Mouse (Mus musculus) intestine, embryonic 16.5 days (tissue): ENCODE data around the gene Tmem100. TPM values are rescaled to one million over a fixed set of nuclear protein-coding genes. Genes with fewer than 3 reads are reported as not detected.

Source experiments
- ATAC-seq: fragments of 200-750 bp; cut with Nextera tagmentation; 2 replicates; pipeline ENCODE4 v1.8.0; 2017; ENCODE audit warnings: moderate TSS enrichment, moderate library complexity
- H3K27ac ChIP-seq: fragments of 300-500 bp; sonication (generic); 2 replicates; pipeline ENCODE4 v1.5.1; 2014; ENCODE audit warnings: mild to moderate bottlenecking, low read length
- H3K27me3 ChIP-seq: fragments of 300-500 bp; sonication (generic); replicated peaks from 2 replicates; pipeline ENCODE4 v1.6.1; 2014; ENCODE audit warnings: low read length, control low read depth, mixed read lengths; ENCODE audit not compliant: control insufficient read depth, insufficient read depth
- H3K36me3 ChIP-seq: fragments of 300-500 bp; sonication (generic); 2 replicates; pipeline ENCODE4 v1.6.1; 2014; ENCODE audit warnings: low read length, control low read depth; ENCODE audit not compliant: control insufficient read depth, insufficient read depth
- H3K4me1 ChIP-seq: fragments of 300-500 bp; sonication (generic); 2 replicates; pipeline ENCODE4 v1.6.1; 2014; ENCODE audit warnings: low read length, control low read depth, mixed read lengths; ENCODE audit not compliant: control insufficient read depth, insufficient read depth
- H3K4me2 ChIP-seq: fragments of 300-500 bp; sonication (generic); 2 replicates; pipeline ENCODE4 v1.6.1; 2014; ENCODE audit warnings: low read depth, low read length, control low read depth
- H3K4me3 ChIP-seq: fragments of 300-500 bp; sonication (generic); 2 replicates; pipeline ENCODE4 v1.5.1; 2014; ENCODE audit warnings: mild to moderate bottlenecking, low read length
- H3K9ac ChIP-seq: fragments of 300-500 bp; sonication (generic); 2 replicates; pipeline ENCODE4 v1.6.1; 2014; ENCODE audit warnings: low read depth, low read length
- H3K9me3 ChIP-seq: fragments of 300-500 bp; sonication (generic); 2 replicates; pipeline ENCODE4 v1.6.1; 2016; ENCODE audit warnings: low read length, control low read depth; ENCODE audit not compliant: control insufficient read depth
- WGBS: fragments of 180-500 bp; shearing (Covaris S2); extraction: QIAGEN DNeasy Blood & Tissue Kit; methylation state at CpG from one replicate; pipeline ENCODE4 v1.1.7; 2014; 5-methylcytosine and 5-hydroxymethylcytosine counted together
- polyA plus RNA-seq: library from polyadenylated mRNA; unstranded; fragments of >200 nt; fragmentation: Nextera tagmentation; extraction: Ambion mirVana; gene quantifications from 2 replicates; pipeline ENCODE4 v1.2.1, GENCODE M21; 2015

The Tmem100 gene
- polyA plus RNA-seq, 1 experiment from 2014 or later: 13.1 TPM

DNA sequence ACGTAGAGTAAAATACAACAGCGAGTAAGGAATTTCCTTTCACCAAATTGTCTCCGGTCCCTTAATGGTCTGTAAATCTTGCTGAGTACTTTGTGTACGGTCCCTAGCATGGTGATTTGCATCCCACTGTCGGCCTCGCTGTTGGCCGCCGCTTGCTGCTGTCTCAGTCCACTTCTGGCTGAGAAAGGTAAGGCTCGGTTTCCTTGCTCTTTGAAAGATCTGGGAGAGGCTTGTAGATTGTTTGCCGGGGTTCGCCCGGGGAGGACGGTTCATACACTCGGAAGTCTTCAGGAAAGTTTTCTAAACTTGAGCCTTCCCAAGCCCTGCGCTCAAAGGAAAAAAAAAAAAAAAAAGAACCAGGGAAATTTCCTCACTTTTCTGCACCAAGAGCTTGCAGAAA, 409 bp downstream of the Tmem100 start:
- no peak for ATAC-seq
- Histone ChIP-seq H3K9ac (peak overlapping the region; percentile 41), H3K36me3 (no peaks in the 10 kb centered on the region), H3K9me3 (no peaks in the 10 kb centered on the region), H3K27ac (no peak overlapping the region), H3K4me1 (peaks cover 9% of the 10 kb centered on the region), H3K27me3 (peaks cover 8% of the 10 kb centered on the region; the same call in 1 of the 2 replicates), H3K4me3 (peak overlapping the region; percentile 43), H3K4me2 (peak overlapping the region; percentile 51)
- under 1% methylated on average over 15 of the region's 15 CpGs for WGBS

DNA sequence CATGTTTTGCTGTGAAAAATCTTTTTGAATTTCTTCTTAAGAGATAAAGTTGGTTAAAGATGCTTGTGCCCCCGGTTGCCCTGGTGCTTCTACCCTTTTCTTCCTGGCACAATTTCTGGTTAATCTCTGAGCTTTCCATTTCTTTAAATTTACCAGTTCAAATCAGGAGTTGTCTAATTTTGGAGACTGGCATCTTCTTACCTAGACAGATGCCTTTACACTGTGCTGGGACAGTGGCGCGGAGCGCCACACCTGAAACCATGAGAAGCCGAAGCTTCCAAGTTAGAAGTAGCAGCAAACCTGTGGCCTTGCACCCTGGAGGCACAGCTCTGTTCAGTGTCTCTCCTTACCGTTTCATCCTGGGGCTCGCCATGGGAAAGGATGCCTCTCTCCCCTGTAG, 928 bp downstream of the Tmem100 start:
- peaks cover 8% of the 10 kb centered on the region; the same call in 1 of the 2 replicates for H3K27me3 ChIP-seq
- no peak for ATAC-seq
- no peaks in the 10 kb centered on the region for H3K36me3 ChIP-seq
- peak overlapping the region; percentile 43 for H3K4me3 ChIP-seq
- peaks cover 9% of the 10 kb centered on the region for H3K4me1 ChIP-seq
- peak overlapping the region; percentile 51 for H3K4me2 ChIP-seq
- no peak overlapping the region for H3K27ac ChIP-seq
- 33% methylated on average over 7 of the region's 7 CpGs for WGBS
- no peaks in the 10 kb centered on the region for H3K9me3 ChIP-seq
- H3K9ac ChIP-seq: peak overlapping the region; percentile 41

DNA sequence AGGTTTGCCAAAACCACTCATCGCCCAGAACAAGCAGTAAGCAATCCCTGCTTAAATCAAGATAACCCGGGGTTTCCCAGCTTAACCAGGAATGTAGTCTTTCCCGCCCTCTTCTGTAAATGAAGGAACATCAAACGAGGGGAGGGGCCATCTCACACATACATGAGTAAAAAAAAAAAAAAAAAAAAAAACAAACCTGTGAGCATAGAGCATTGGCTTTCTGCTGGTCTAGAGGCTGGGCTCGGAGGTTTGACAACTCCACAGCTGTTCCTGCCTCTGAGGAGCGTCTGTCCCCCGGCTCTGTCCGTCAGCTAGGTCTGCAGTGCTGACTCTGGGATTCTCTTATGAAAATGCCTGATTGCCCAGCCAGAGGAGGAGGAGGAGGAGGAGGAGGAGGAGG, 2.7 kb downstream of the Tmem100 start:
- peak overlapping the region; percentile 29 for H3K4me3 ChIP-seq
- peak overlapping the region; percentile 51 for H3K4me2 ChIP-seq
- peaks cover 9% of the 10 kb centered on the region for H3K4me1 ChIP-seq
- no peaks in the 10 kb centered on the region for H3K9me3 ChIP-seq
- peak overlapping the region; percentile 27; the same call in 1 of the 2 replicates for H3K9ac ChIP-seq
- no peak overlapping the region for H3K27ac ChIP-seq
- H3K27me3 ChIP-seq: peaks cover 8% of the 10 kb centered on the region; the same call in 1 of the 2 replicates
- 12% methylated on average over 8 of the region's 8 CpGs for WGBS
- ATAC-seq: no peak
- H3K36me3 ChIP-seq: 0 out of 2 replicates have a peak, but pooled peaks cover 3% of the 10 kb centered on the region

DNA sequence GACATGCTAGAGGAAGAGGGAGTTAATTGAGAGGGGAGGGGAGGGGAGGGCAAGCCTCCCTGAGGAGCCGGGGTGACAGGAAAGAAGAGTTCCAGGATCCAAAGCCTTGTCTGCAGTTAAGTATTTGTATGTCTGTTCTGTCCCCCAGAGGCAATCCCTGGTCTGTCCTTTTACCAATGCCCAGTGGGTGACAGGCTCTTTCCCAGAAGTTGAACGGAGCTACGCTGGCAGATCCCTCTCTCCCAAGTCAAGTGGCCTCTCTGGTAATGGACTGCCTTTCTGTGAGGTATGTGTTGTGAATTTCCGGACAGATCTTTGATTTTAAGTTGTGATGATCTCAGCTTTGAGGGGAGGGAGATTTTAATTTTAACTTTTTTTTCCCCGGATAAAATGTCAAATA, 3.3 kb downstream of the Tmem100 start:
- WGBS: 33% methylated on average over 5 of the region's 5 CpGs

DNA sequence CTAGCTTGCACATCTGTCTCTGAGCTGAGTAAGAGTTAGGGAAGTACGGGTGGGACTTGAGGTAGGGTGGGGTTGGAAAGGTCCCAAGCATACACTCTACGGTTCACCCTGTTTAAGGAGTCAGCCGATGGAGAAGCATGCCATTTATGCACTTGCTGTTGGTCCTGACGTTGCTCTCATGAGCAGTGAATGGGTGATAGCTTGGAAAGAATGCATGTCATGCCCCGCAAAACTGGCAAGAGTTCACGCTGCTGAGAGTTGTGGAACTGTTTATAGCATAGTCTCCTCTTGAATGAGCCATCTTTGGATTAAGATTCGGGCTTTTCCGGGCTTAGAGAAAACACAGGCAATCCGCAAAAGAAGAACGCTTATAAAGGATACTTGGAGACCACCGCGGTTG, 4.5 kb downstream of the Tmem100 start:
- Histone ChIP-seq H3K9me3 (no peaks in the 10 kb centered on the region), H3K36me3 (0 out of 2 replicates have a peak, but pooled peaks cover 3% of the 10 kb centered on the region), H3K9ac (no peak overlapping the region), H3K27me3 (peaks cover 8% of the 10 kb centered on the region; the same call in 1 of the 2 replicates), H3K27ac (no peak overlapping the region), H3K4me2 (no peak overlapping the region), H3K4me1 (peaks cover 5% of the 10 kb centered on the region), H3K4me3 (no peak overlapping the region)
- no peak for ATAC-seq
- WGBS: 80% methylated on average over 12 of the region's 12 CpGs

More for the DNA sequence above, 3.3 kb downstream of the Tmem100 start:
- Histone ChIP-seq H3K36me3 (0 out of 2 replicates have a peak, but pooled peaks cover 3% of the 10 kb centered on the region), H3K9ac (peak overlapping the region; percentile 27; the same call in 1 of the 2 replicates), H3K4me3 (peak overlapping the region; percentile 29), H3K4me1 (peaks cover 9% of the 10 kb centered on the region), H3K9me3 (no peaks in the 10 kb centered on the region), H3K4me2 (peak overlapping the region; percentile 51), H3K27ac (no peak overlapping the region), H3K27me3 (peaks cover 8% of the 10 kb centered on the region; the same call in 1 of the 2 replicates)
- no peak for ATAC-seq

DNA sequence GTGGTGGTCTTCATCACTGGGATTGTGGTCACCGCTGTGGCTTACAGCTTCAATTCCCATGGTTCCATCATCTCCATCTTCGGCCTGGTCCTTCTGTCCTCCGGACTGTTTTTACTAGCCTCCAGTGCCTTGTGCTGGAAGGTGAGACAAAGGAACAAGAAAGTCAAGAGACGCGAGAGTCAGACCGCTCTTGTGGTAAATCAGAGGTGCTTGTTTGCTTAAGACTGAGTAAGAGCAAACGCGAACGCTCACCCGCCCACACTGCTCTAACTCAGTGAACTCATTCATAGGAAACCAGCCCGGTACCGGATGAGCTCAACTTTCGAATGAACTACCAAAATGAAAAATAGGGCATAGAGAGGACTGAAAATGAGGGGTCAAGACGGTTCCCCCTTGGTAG, 5.4 kb downstream of the Tmem100 start:
- WGBS: 72% methylated on average over 14 of the region's 14 CpGs
- no peak overlapping the region for H3K9ac ChIP-seq
- H3K9me3 ChIP-seq: no peaks in the 10 kb centered on the region
- 0 out of 2 replicates have a peak, but pooled peaks cover 3% of the 10 kb centered on the region for H3K36me3 ChIP-seq
- no peak for ATAC-seq
- H3K27ac ChIP-seq: no peak overlapping the region
- peaks cover 8% of the 10 kb centered on the region; the same call in 1 of the 2 replicates for H3K27me3 ChIP-seq
- no peak overlapping the region for H3K4me2 ChIP-seq
- no peaks in the 10 kb centered on the region for H3K4me1 ChIP-seq
- H3K4me3 ChIP-seq: no peak overlapping the region

DNA sequence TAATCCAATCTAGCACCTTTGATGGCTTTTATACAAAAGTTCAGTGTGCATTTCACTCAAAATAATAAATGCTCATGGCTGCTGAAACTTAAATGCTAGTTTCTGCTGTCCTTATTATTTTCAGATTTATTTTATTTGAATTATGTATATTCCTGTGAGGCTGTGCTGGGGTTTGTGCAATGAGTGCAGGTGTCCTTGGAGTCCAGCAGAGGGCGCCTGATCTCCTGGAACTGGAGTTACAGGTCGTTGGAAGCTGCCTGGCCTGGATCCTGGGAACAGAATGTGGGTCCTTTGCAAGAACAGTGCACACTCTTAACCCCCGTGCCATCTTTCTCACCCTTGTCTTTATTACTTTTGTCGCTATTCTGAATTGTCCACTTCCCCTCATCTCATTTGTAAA, 6.3 kb downstream of the Tmem100 start:
- peaks cover 8% of the 10 kb centered on the region; the same call in 1 of the 2 replicates for H3K27me3 ChIP-seq
- WGBS: 92% methylated on average over 4 of the region's 4 CpGs
- 0 out of 2 replicates have a peak, but pooled peaks cover 3% of the 10 kb centered on the region for H3K36me3 ChIP-seq
- H3K4me1 ChIP-seq: no peaks in the 10 kb centered on the region
- no peaks in the 10 kb centered on the region for H3K9me3 ChIP-seq
- ATAC-seq: no peak
- no peak overlapping the region for H3K4me3 ChIP-seq
- no peak overlapping the region for H3K9ac ChIP-seq
- H3K4me2 ChIP-seq: no peak overlapping the region
- no peak overlapping the region for H3K27ac ChIP-seq

DNA sequence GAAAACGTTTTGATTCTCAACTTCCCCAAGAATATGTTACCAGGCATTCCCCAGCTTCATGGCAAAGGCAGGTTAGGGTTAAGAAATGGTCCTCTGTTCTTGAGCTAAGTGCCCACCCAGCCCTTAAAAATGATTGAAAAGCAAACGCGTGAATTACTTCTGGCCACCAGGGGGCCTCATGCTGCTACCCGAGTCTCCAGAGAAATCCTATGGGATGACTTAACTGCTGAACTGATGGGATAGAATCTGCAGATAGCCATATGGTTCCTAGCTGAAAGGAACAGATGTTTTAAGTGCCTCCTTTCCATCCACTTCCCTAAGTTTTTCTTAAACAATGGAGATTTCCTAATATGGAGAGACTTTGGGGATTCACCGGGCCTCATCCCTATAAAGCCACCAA, 7.9 kb downstream of the Tmem100 start:
- Histone ChIP-seq H3K4me3 (no peak overlapping the region), H3K9ac (no peak overlapping the region), H3K4me2 (no peak overlapping the region), H3K9me3 (no peaks in the 10 kb centered on the region), H3K4me1 (no peaks in the 10 kb centered on the region), H3K27me3 (0 out of 2 replicates have a peak, but pooled peaks cover 2% of the 10 kb centered on the region), H3K27ac (no peak overlapping the region), H3K36me3 (0 out of 2 replicates have a peak, but pooled peaks cover 3% of the 10 kb centered on the region)
- 17% methylated on average over 5 of the region's 5 CpGs for WGBS
- ATAC-seq: 0 out of 2 replicates have a peak, but pooled peaks have one; percentile 50

DNA sequence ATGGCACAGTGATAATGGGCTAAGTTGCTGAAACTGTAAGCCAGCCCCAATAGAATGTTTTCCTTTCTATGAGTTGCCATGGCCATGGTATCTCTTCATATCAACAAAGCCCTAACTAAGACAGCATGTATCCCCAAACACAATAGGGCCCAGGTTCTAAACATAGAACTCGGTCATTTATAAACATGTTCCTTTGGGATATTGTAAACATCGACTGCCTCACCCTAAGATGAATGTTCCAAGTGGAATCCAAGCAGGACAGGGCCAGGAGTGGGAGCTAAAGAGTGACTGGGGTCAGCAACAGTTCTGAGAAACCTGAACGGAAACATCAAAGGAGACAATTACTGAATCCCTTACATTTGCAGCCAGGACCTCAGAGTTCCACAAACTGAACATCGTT, 14.3 kb downstream of the Tmem100 start:
- H3K9ac ChIP-seq: no peak overlapping the region
- no peak for ATAC-seq
- no peak overlapping the region for H3K27ac ChIP-seq
- WGBS: 74% methylated on average over 4 of the region's 4 CpGs
- H3K36me3 ChIP-seq: no peaks in the 10 kb centered on the region
- H3K4me1 ChIP-seq: 0 out of 2 replicates have a peak, but pooled peaks cover 2% of the 10 kb centered on the region
- no peak overlapping the region for H3K4me2 ChIP-seq
- no peaks in the 10 kb centered on the region for H3K9me3 ChIP-seq
- H3K27me3 ChIP-seq: no peaks in the 10 kb centered on the region
- no peak overlapping the region for H3K4me3 ChIP-seq

DNA sequence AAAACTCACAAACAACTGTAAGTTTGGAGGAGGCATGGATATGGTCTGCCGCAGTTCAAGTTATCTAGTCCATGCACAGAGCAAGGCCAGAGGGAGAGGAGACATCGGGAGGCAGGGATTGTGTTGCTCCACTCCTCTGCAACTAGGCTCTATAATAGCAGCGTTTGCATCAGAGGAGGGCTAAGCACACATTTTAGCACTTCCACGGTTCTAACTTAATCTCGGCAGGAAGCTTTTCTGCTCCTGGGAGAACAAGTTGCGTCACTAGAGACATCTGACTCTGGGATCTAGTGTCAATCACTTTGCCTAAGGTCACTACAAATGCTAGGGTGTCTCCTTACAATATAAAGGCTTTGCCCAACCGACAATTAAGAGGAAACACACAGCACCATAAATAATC, 16.1 kb downstream of the Tmem100 start:
- WGBS: 47% methylated on average over 7 of the region's 7 CpGs
- H3K4me2 ChIP-seq: no peak overlapping the region
- no peak for ATAC-seq
- no peak overlapping the region for H3K9ac ChIP-seq
- no peaks in the 10 kb centered on the region for H3K36me3 ChIP-seq
- no peaks in the 10 kb centered on the region for H3K9me3 ChIP-seq
- H3K27me3 ChIP-seq: no peaks in the 10 kb centered on the region
- no peak overlapping the region for H3K27ac ChIP-seq
- H3K4me1 ChIP-seq: 0 out of 2 replicates have a peak, but pooled peaks cover 2% of the 10 kb centered on the region
- H3K4me3 ChIP-seq: no peak overlapping the region
